Mouse (Mus musculus) heart, embryonic 15.5 days (tissue): ENCODE measurements at regions not wholly inside any gene's neighbourhood (a gene's known extent, or its start where the extent isn't known, plus 50 kb on each side); places are given as distances from the start of the nearest gene placed in this dataset.

Source experiments
- ATAC-seq: fragments of 200-750 bp; cut with Nextera tagmentation; replicated peaks from 2 replicates; pipeline ENCODE4 v1.8.0; 2017; ENCODE audit warnings: low read depth, moderate TSS enrichment; ENCODE audit not compliant: insufficient number of reproducible peaks, insufficient read depth, low FRiP score
- H3K27ac ChIP-seq: fragments of 300-500 bp; sonication (generic); 2 replicates; pipeline ENCODE4 v1.5.1; 2015; ENCODE audit warnings: mild to moderate bottlenecking, inconsistent platforms
- H3K27me3 ChIP-seq: fragments of 300-500 bp; sonication (generic); 2 replicates; pipeline ENCODE4 v1.6.1; 2015; ENCODE audit warnings: inconsistent platforms
- H3K36me3 ChIP-seq: fragments of 300-500 bp; sonication (generic); 2 replicates; pipeline ENCODE4 v1.6.1; 2015; ENCODE audit warnings: mild to moderate bottlenecking, inconsistent platforms
- H3K4me1 ChIP-seq: fragments of 300-500 bp; sonication (generic); replicated peaks from 2 replicates; pipeline ENCODE4 v1.6.1; 2015; ENCODE audit warnings: inconsistent platforms
- H3K4me2 ChIP-seq: fragments of 300-500 bp; sonication (generic); 2 replicates; pipeline ENCODE4 v1.6.1; 2015; ENCODE audit warnings: inconsistent platforms, mild to moderate bottlenecking, moderate library complexity
- H3K4me3 ChIP-seq: fragments of 300-500 bp; sonication (generic); 2 replicates; pipeline ENCODE4 v1.5.1; 2015; ENCODE audit warnings: mild to moderate bottlenecking, inconsistent platforms
- H3K9ac ChIP-seq: fragments of 300-500 bp; sonication (generic); 2 replicates; pipeline ENCODE4 v1.6.1; 2015; ENCODE audit warnings: mild to moderate bottlenecking, inconsistent platforms
- H3K9me3 ChIP-seq: fragments of 300-500 bp; sonication (generic); replicated peaks from 2 replicates; pipeline ENCODE4 v1.6.1; 2016; ENCODE audit warnings: inconsistent platforms
- WGBS: fragments of 180-500 bp; shearing (Covaris S2); methylation state at CpG from one replicate; pipeline ENCODE4 v1.1.7; 2015; ENCODE audit warnings: mixed read lengths; 5-methylcytosine and 5-hydroxymethylcytosine counted together

GRCm38 (mm10) chr9:50067729-50068225 lies 269.1 kb upstream of the Ncam1 start:
- Histone ChIP-seq H3K4me2 (no peak overlapping the region), H3K27ac (no peak overlapping the region), H3K9ac (no peak overlapping the region), H3K4me1 (no peaks in the 10 kb centered on the region), H3K9me3 (no peaks in the 10 kb centered on the region), H3K27me3 (no peaks in the 10 kb centered on the region), H3K4me3 (no peak overlapping the region), H3K36me3 (no peaks in the 10 kb centered on the region)
- ATAC-seq: no peak
- WGBS: 62% methylated on average over 3 of the region's 3 CpGs

GRCm38 (mm10) chr9:50064505-50065229 lies 265.9 kb upstream of the Ncam1 start:
- Histone ChIP-seq H3K27ac (no peak overlapping the region), H3K27me3 (no peaks in the 10 kb centered on the region), H3K36me3 (no peaks in the 10 kb centered on the region), H3K9ac (no peak overlapping the region), H3K4me2 (no peak overlapping the region), H3K4me1 (no peaks in the 10 kb centered on the region), H3K9me3 (no peaks in the 10 kb centered on the region), H3K4me3 (no peak overlapping the region)
- ATAC-seq: no peak
- 70% methylated on average over 10 of the region's 10 CpGs for WGBS

GRCm38 (mm10) chr9:50038231-50038630 lies 239.5 kb upstream of the Ncam1 start:
- no peak overlapping the region for H3K4me3 ChIP-seq
- no peak overlapping the region for H3K27ac ChIP-seq
- H3K4me1 ChIP-seq: 0 out of 2 replicates have a peak, but pooled peaks cover 3% of the 10 kb centered on the region
- no peaks in the 10 kb centered on the region for H3K9me3 ChIP-seq
- no peak overlapping the region for H3K4me2 ChIP-seq
- 57% methylated on average over 11 of the region's 11 CpGs for WGBS
- no peaks in the 10 kb centered on the region for H3K27me3 ChIP-seq
- no peak for ATAC-seq
- no peaks in the 10 kb centered on the region for H3K36me3 ChIP-seq
- no peak overlapping the region for H3K9ac ChIP-seq

GRCm38 (mm10) chr9:50032322-50033158 lies 233.8 kb upstream of the Ncam1 start:
- 56% methylated on average over 9 of the region's 9 CpGs for WGBS
- Histone ChIP-seq H3K27ac (no peak overlapping the region), H3K4me1 (no peaks in the 10 kb centered on the region), H3K36me3 (no peaks in the 10 kb centered on the region), H3K9me3 (no peaks in the 10 kb centered on the region), H3K27me3 (no peaks in the 10 kb centered on the region), H3K4me2 (no peak overlapping the region), H3K9ac (no peak overlapping the region), H3K4me3 (no peak overlapping the region)
- no peak for ATAC-seq

- 33% methylated on average over 2 of the region's 2 CpGs for WGBS
- no peak overlapping the region for H3K27ac ChIP-seq
These were observed 232.6 kb upstream of the Ncam1 start for GRCm38 (mm10) chr9:50031318-50031717.

GRCm38 (mm10) chr9:50029030-50029429 lies 230.3 kb upstream of the Ncam1 start:
- WGBS: 40% methylated on average over 3 of the region's 3 CpGs
- Histone ChIP-seq H3K4me2 (no peak overlapping the region), H3K9me3 (no peaks in the 10 kb centered on the region), H3K4me1 (no peaks in the 10 kb centered on the region), H3K27ac (no peak overlapping the region), H3K9ac (no peak overlapping the region), H3K27me3 (no peaks in the 10 kb centered on the region), H3K36me3 (no peaks in the 10 kb centered on the region), H3K4me3 (no peak overlapping the region)
- ATAC-seq: no peak

More at GRCm38 (mm10) chr9:50031318-50031717, 232.6 kb upstream of the Ncam1 start:
- H3K9ac ChIP-seq: no peak overlapping the region
- no peaks in the 10 kb centered on the region for H3K27me3 ChIP-seq
- H3K4me2 ChIP-seq: no peak overlapping the region
- H3K9me3 ChIP-seq: no peaks in the 10 kb centered on the region
- H3K4me1 ChIP-seq: no peaks in the 10 kb centered on the region
- no peaks in the 10 kb centered on the region for H3K36me3 ChIP-seq
- no peak for ATAC-seq
- no peak overlapping the region for H3K4me3 ChIP-seq

GRCm38 (mm10) chr9:50028573-50028972 lies 229.8 kb upstream of the Ncam1 start:
- WGBS: 76% methylated on average over 2 of the region's 2 CpGs
- H3K9ac ChIP-seq: no peak overlapping the region

GRCm38 (mm10) chr9:50024820-50025219 lies 226.1 kb upstream of the Ncam1 start:
- no peak for ATAC-seq
- Histone ChIP-seq H3K4me2 (no peak overlapping the region), H3K36me3 (no peaks in the 10 kb centered on the region), H3K9ac (no peak overlapping the region), H3K4me3 (no peak overlapping the region), H3K4me1 (no peaks in the 10 kb centered on the region), H3K27me3 (no peaks in the 10 kb centered on the region), H3K27ac (no peak overlapping the region), H3K9me3 (no peaks in the 10 kb centered on the region)
- 82% methylated on average over 6 of the region's 6 CpGs for WGBS

More at GRCm38 (mm10) chr9:50028573-50028972, 229.8 kb upstream of the Ncam1 start:
- no peaks in the 10 kb centered on the region for H3K36me3 ChIP-seq
- no peak overlapping the region for H3K4me3 ChIP-seq
- H3K27me3 ChIP-seq: no peaks in the 10 kb centered on the region
- no peak overlapping the region for H3K4me2 ChIP-seq
- ATAC-seq: no peak
- no peak overlapping the region for H3K27ac ChIP-seq
- no peaks in the 10 kb centered on the region for H3K9me3 ChIP-seq
- H3K4me1 ChIP-seq: no peaks in the 10 kb centered on the region

- Histone ChIP-seq H3K4me2 (no peak overlapping the region), H3K4me1 (peaks cover 4% of the 10 kb centered on the region; the same call in 1 of the 2 replicates), H3K27me3 (no peaks in the 10 kb centered on the region), H3K27ac (no peak overlapping the region), H3K36me3 (no peaks in the 10 kb centered on the region), H3K4me3 (no peak overlapping the region), H3K9ac (no peak overlapping the region), H3K9me3 (no peaks in the 10 kb centered on the region)
- ATAC-seq: no peak
- WGBS: 59% methylated on average over 4 of the region's 4 CpGs
These were observed 214.9 kb upstream of the Ncam1 start for GRCm38 (mm10) chr9:50013602-50014001.

- H3K4me1 ChIP-seq: peaks cover 29% of the 10 kb centered on the region
- H3K36me3 ChIP-seq: no peaks in the 10 kb centered on the region
- H3K4me2 ChIP-seq: peak overlapping the region; percentile 5; the same call in 1 of the 2 replicates
- H3K27ac ChIP-seq: peak overlapping the region; percentile 95
- peak; percentile 95 for ATAC-seq
- H3K27me3 ChIP-seq: no peaks in the 10 kb centered on the region
- no peaks in the 10 kb centered on the region for H3K9me3 ChIP-seq
- WGBS: 27% methylated on average over 8 of the region's 8 CpGs
- H3K9ac ChIP-seq: no peak overlapping the region
- H3K4me3 ChIP-seq: no peak overlapping the region
These were observed 207.2 kb upstream of the Ncam1 start for GRCm38 (mm10) chr9:50005757-50006576.

GRCm38 (mm10) chr9:50002695-50003094 lies 204.0 kb upstream of the Ncam1 start:
- 65% methylated on average over 6 of the region's 6 CpGs for WGBS
- no peak overlapping the region for H3K4me2 ChIP-seq
- no peak for ATAC-seq

More at GRCm38 (mm10) chr9:50002695-50003094, 204.0 kb upstream of the Ncam1 start:
- Histone ChIP-seq H3K4me1 (peaks cover 46% of the 10 kb centered on the region), H3K27me3 (no peaks in the 10 kb centered on the region), H3K9me3 (no peaks in the 10 kb centered on the region), H3K27ac (no peak overlapping the region), H3K36me3 (no peaks in the 10 kb centered on the region), H3K9ac (no peak overlapping the region), H3K4me3 (no peak overlapping the region)
